Mouse (Mus musculus) embryo, embryonic 10.5 days (tissue): ENCODE data around the gene Srpr.

ENCODE experiments used
- DNase-seq: peaks from one replicate; pipeline ENCODE4 v3.0.0-alpha.2; 2015; ENCODE audit warnings: low spot score

Srpr gene

DNA sequence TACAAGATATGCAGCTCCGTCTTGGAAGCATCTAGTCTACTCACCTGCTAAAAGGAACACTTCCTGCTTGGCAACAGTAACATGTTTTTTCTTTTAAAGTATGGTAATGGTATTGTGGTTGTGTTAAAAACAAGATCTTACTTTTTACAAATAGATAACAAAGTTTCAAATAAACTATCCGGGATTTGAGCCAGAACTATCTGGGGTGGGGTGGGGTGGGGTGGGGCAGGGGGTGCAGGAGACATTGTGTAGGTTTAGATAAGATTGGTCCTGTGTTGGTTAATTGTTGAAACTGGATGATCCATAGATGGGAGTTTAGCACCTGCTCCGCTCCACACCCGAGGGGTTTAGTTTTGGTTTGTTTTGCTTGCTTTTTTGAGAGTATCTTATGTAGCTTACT, 62.4 kb downstream of the Srpr start:
- no peak for DNase-seq

GRCm38 (mm10) chr9:35263431-35263830, 63.5 kb downstream of the Srpr start:
- DNase-seq = no peak

DNA sequence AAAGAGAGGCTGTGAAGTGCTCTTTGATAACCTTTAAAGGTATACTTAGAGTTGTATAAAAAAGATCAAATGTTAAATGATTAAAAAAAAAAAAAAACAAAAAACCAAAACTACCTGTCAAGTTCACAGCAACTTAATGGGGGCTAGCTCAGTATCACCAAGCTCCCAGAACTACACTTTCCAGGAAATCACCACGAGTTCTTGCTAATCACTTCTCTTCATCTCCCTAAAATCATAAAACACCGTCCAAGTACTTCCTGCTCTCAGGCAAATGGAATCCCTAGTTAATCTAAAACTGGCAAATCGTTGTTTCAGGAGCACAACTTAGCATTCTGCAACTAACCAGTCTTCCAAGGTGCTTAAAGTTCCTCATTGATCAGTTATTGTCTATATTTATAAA, 64.5 kb downstream of the Srpr start:
- DNase-seq = no peak

GRCm38 (mm10) chr9:35267146-35267975, 67.4 kb downstream of the Srpr start, which contains the start of the genes Fam118b and Rpusd4:
Gene Fam118b (minus strand): TSS chr9:35267805.
Gene Rpusd4 (plus strand): TSS chr9:35267865.
- DNase-seq = peak; percentile 94

- peak; percentile 36 for DNase-seq
These were observed 68.2 kb downstream of the Srpr start for GRCm38 (mm10) chr9:35267976-35268715.

GRCm38 (mm10) chr9:35277855-35278365, 77.9 kb downstream of the Srpr start:
- DNase-seq = no peak

- no peak for DNase-seq
These were observed 78.5 kb downstream of the Srpr start for GRCm38 (mm10) chr9:35278451-35278850.

- peak; percentile 85 for DNase-seq
These were observed 82.3 kb downstream of the Srpr start for GRCm38 (mm10) chr9:35282006-35282850.

GRCm38 (mm10) chr9:35282851-35283200, 82.9 kb downstream of the Srpr start:
- DNase-seq = no peak

GRCm38 (mm10) chr9:35283415-35284069, 83.6 kb downstream of the Srpr start:
- peak; percentile 56 for DNase-seq

- DNase-seq = no peak
These were observed 84.4 kb downstream of the Srpr start for GRCm38 (mm10) chr9:35284351-35284750.

DNA sequence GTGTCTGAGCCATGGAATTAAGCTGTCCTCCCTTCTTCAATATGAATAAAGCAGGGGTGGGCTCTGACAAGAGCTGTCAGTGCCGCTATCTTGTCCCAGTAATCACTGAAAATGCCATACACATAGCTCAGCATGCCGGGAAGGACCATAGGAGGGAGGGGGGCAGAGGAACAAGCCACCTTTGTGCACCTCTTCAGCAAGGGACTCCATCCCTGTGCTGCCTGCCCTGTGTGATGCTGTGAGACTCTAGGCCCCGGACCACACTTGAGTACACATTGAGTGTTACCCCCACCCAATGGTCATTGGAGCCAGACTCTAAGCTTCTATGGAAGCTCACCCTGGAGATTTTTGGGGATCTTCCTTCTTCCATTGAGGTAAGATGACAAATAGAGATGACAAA, 86.4 kb downstream of the Srpr start:
- DNase-seq = no peak

DNA sequence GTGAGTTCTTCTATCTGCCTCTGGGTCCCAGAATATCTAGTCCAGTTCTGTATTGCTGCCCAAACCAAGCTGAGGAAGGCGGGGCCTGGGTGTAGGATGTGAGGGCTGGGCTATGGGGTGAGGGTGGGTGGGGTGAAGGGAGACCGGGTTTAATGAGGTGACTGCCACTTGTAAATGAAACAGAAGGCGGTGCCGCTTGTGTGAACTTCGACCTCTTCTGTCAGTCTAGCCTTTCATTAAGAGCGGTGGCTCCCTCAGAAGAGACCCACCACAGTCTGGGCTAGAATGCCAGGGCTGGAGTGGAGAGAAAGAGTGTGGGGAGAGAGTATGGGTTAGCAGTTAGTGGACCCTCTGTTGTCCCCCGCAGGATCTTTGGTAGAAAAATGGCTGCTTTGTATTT, 90.0 kb downstream of the Srpr start:
- DNase-seq = peak; percentile 76

GRCm38 (mm10) chr9:35290417-35290816, 90.4 kb downstream of the Srpr start:
- no peak for DNase-seq

- no peak for DNase-seq
These were observed 90.9 kb downstream of the Srpr start for GRCm38 (mm10) chr9:35290916-35291315.

DNA sequence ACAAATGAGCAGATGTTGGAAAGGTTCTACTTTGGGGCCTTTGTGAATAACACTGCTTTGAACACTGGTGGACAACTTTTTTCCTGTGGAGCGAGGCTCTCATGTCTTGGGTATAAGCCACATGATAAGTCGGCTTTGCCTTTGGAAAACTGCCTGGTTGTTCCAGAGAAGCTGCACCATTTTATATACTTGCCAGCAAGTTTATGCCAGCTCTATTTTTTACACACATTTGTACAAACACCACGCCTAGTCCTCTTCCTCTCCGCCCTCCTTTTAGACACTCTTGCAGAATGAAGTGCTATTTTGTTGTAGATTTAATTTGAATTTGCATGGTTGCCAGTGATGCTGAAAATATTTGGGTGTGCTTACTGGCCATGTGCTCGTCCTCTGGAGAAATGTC, 93.5 kb downstream of the Srpr start:
- no peak for DNase-seq
